8 mouse cellular contexts compared by ENCODE assay signal in genomic region chr3:93547099-93547648, GRCm38 (mm10). TPM values are rescaled to one million over a fixed set of nuclear protein-coding genes. Genes with fewer than 3 reads are reported as not detected.
DNase-seq lines count a peak whose midpoint lies in the region; ATAC-seq and TF ChIP-seq lines count a peak whose summit lies in the region.

No protein-coding gene starts in this region.

- H3K4me2 ChIP-seq in hindbrain, postnatal 0 days (ENCODE audit: low read depth, low read length): no peak overlapping the region

- TF ChIP-seq POLR2A in MEL (IDR thresholded peaks at IDR 0.05; ENCODE audit: control insufficient read depth in 1 of 2, insufficient read depth in 1 of 2, low read depth in 1 of 2, low read length in 2 of 2, poor library complexity in 1 of 2): no peak

- H3K4me3 ChIP-seq in MEL (ENCODE audit: control insufficient read depth in 1 of 2, insufficient read depth in 1 of 2, low read depth in 2 of 2, low read length in 2 of 2): peak overlapping the region; percentile 52 to 66
- no peak overlapping the region for H3K4me3 ChIP-seq in hindbrain, postnatal 0 days (ENCODE audit: low read length)

- ATAC-seq in hindbrain, postnatal 0 days: peak; percentile 74
- ATAC-seq in megakaryocyte progenitor cell, adult 5-6 weeks (replicated peaks; ENCODE audit: poor library complexity): peak; percentile 80

- H3K27ac ChIP-seq in MEL (ENCODE audit: control insufficient read depth, low read depth, low read length): no peak overlapping the region
- H3K27ac ChIP-seq in hindbrain, postnatal 0 days: no peak overlapping the region

- H3K27me3 ChIP-seq in MEL (ENCODE audit: control insufficient read depth in 1 of 2, insufficient read depth in 2 of 2, low read length in 2 of 2): peaks cover 0 to 4% of the 10 kb centered on the region in 2 experiments; a peak in 2 of 4 replicates
- H3K27me3 ChIP-seq in hindbrain, postnatal 0 days (ENCODE audit: insufficient read depth, low read length): no peaks in the 10 kb centered on the region

- H3K9ac ChIP-seq in MEL (ENCODE audit: control insufficient read depth, low read depth, low read length, poor library complexity, severe bottlenecking): peak overlapping the region; percentile 21; the same call in 1 of the 2 replicates
- H3K9ac ChIP-seq in hindbrain, postnatal 0 days (replicated peaks; ENCODE audit: low read length): no peak overlapping the region

- H3K4me1 ChIP-seq in MEL (ENCODE audit: control insufficient read depth in 1 of 2, insufficient read depth in 2 of 2, low read length in 2 of 2): peaks cover 12 to 19% of the 10 kb centered on the region in 2 experiments
- H3K4me1 ChIP-seq in hindbrain, postnatal 0 days (ENCODE audit: insufficient read depth, low read length): no peaks in the 10 kb centered on the region

- WGBS in hindbrain, postnatal 0 days: 23% methylated on average over 7 of the region's 7 CpGs

- no peaks in the 10 kb centered on the region for H3K79me2 ChIP-seq in MEL (ENCODE audit: control insufficient read depth, insufficient read depth, low read length, poor library complexity)

- no peak for TF ChIP-seq EP300 in MEL (IDR thresholded peaks at IDR 0.05; ENCODE audit: low read depth in 1 of 2, low read length in 2 of 2)

- TF ChIP-seq CTCF in MEL (IDR thresholded peaks at IDR 0.05 in 2 of 3, conservative IDR thresholded peaks at IDR 0.05 in 1 of 3; ENCODE audit: control insufficient read depth in 1 of 3, insufficient read depth in 1 of 3, low read depth in 2 of 3, low read length in 3 of 3, poor library complexity in 1 of 3, severe bottlenecking in 1 of 3): peak; percentile 95 to 99 (median 97)
- TF ChIP-seq CTCF in hindbrain, postnatal 0 days (IDR thresholded peaks at IDR 0.05; ENCODE audit: low read depth): peak; percentile 90

- peak; percentile 94 for DNase-seq in MEL (ENCODE audit: low read depth, low spot score)
- DNase-seq in cerebellum, adult 11 months: peak; percentile 13
- peak; percentile 75 for DNase-seq in forelimb bud, embryonic 11.5 days (ENCODE audit: low read depth, low spot score)
- peak; percentile 87 for DNase-seq in hindbrain, postnatal 0 days (ENCODE audit: low spot score)
- DNase-seq in left cerebral cortex, adult 18-20 months (ENCODE audit: low spot score in 2 of 2): peak; percentile 81 to 90
- DNase-seq in right cerebral cortex, postnatal 10 days (ENCODE audit: low spot score in 2 of 2): peak; percentile 62 to 82
- DNase-seq in urinary bladder, postnatal 25 days (ENCODE audit: low spot score): peak; percentile 90

- no peaks in the 10 kb centered on the region for H3K9me3 ChIP-seq in MEL (replicated peaks; ENCODE audit: insufficient read depth, low read length)
- no peaks in the 10 kb centered on the region for H3K9me3 ChIP-seq in hindbrain, postnatal 0 days (ENCODE audit: low read length)

- TF ChIP-seq RAD21 in MEL (IDR thresholded peaks at IDR 0.05; ENCODE audit: low read depth, low read length): peak; percentile 100

- H3K36me3 ChIP-seq in MEL (ENCODE audit: control insufficient read depth in 1 of 2, insufficient read depth in 2 of 2, low read length in 2 of 2): peaks cover 0 to 21% of the 10 kb centered on the region in 2 experiments; a peak in 2 of 4 replicates
- no peaks in the 10 kb centered on the region for H3K36me3 ChIP-seq in hindbrain, postnatal 0 days (ENCODE audit: insufficient read depth, low read length)

TF ChIP-seq in MEL, 35 proteins besides CTCF, POLR2A, EP300 and RAD21:
- TF ChIP-seq TAL1 (IDR thresholded peaks at IDR 0.05; ENCODE audit: low read length) (no peak), BHLHE40 (IDR thresholded peaks at IDR 0.05; ENCODE audit: borderline replicate concordance, low read depth, low read length) (0 out of 2 replicates have a peak, but pooled peaks have one; percentile 18), MYC (IDR thresholded peaks at IDR 0.05; ENCODE audit: low read depth, low read length) (no peak), USF1 (IDR thresholded peaks at IDR 0.05; ENCODE audit: low read depth, low read length) (no peak), SMC3 (IDR thresholded peaks at IDR 0.05; ENCODE audit: low read depth, low read length) (peak; percentile 100), MYB (IDR thresholded peaks at IDR 0.05; ENCODE audit: low read depth, low read length) (no peak), TBP (IDR thresholded peaks at IDR 0.05; ENCODE audit: low read depth, low read length) (no peak; the same call in 1 of the 2 replicates), ZMIZ1 (IDR thresholded peaks at IDR 0.05; ENCODE audit: low read depth, low read length) (no peak), CHD2 (IDR thresholded peaks at IDR 0.05; ENCODE audit: low read length) (no peak), ELF1 (IDR thresholded peaks at IDR 0.05; ENCODE audit: low read depth, low read length) (no peak; the same call in 1 of the 2 replicates), USF2 (IDR thresholded peaks at IDR 0.05; ENCODE audit: borderline replicate concordance in 1 of 2, insufficient read depth in 1 of 2, low read depth in 1 of 2, low read length in 2 of 2) (no peak), GABPA (IDR thresholded peaks at IDR 0.05; ENCODE audit: low read depth, low read length) (no peak), ETS1 (IDR thresholded peaks at IDR 0.05; ENCODE audit: low read depth, low read length) (no peak), HCFC1 (IDR thresholded peaks at IDR 0.05; ENCODE audit: low read depth, low read length) (0 out of 2 replicates have a peak, but pooled peaks have one; percentile 36), MAFK (IDR thresholded peaks at IDR 0.05; ENCODE audit: borderline replicate concordance, low read depth, low read length) (no peak), MAX (IDR thresholded peaks at IDR 0.05; ENCODE audit: low read length) (no peak), ZC3H11A (IDR thresholded peaks at IDR 0.05; ENCODE audit: low read depth, low read length) (peak; percentile 99), ZKSCAN1 (IDR thresholded peaks at IDR 0.05; ENCODE audit: low read depth, low read length) (no peak), TCF12 (IDR thresholded peaks at IDR 0.05; ENCODE audit: low read depth, low read length) (0 out of 2 replicates have a peak, but pooled peaks have one; percentile 15), MXI1 (IDR thresholded peaks at IDR 0.05; ENCODE audit: low read depth, low read length) (no peak), CHD1 (IDR thresholded peaks at IDR 0.05; ENCODE audit: low read depth, low read length) (no peak), E2F4 (IDR thresholded peaks at IDR 0.05; ENCODE audit: borderline replicate concordance, low read depth, low read length) (no peak), POLR2AphosphoS5 (IDR thresholded peaks at IDR 0.05; ENCODE audit: borderline replicate concordance, low read depth, low read length) (no peak), MEF2A (IDR thresholded peaks at IDR 0.05; ENCODE audit: extremely low read depth, insufficient replicate concordance, low read depth, low read length, poor library complexity, severe bottlenecking) (no peak), POLR2AphosphoS2 (IDR thresholded peaks at IDR 0.05; ENCODE audit: low read length) (no peak), GATA1 (IDR thresholded peaks at IDR 0.05; ENCODE audit: low read depth, low read length) (no peak), JUND (IDR thresholded peaks at IDR 0.05; ENCODE audit: low read depth, low read length) (0 out of 2 replicates have a peak, but pooled peaks have one; percentile 50), SIN3A (IDR thresholded peaks at IDR 0.05; ENCODE audit: low read length) (peak; percentile 20; the same call in 1 of the 2 replicates), NELFE (IDR thresholded peaks at IDR 0.05; ENCODE audit: low read depth, low read length) (no peak), NRF1 (IDR thresholded peaks at IDR 0.05; ENCODE audit: insufficient read depth, low read depth, low read length, poor library complexity, severe bottlenecking) (no peak), RCOR1 (IDR thresholded peaks at IDR 0.05; ENCODE audit: low read depth, low read length) (no peak; the same call in 1 of the 2 replicates), MAZ (IDR thresholded peaks at IDR 0.05; ENCODE audit: low read depth, low read length) (0 out of 2 replicates have a peak, but pooled peaks have one; percentile 22), ZNF384 (IDR thresholded peaks at IDR 0.05; ENCODE audit: low read depth, low read length) (no peak), UBTF (IDR thresholded peaks at IDR 0.05; ENCODE audit: borderline replicate concordance, insufficient read depth, low read depth, low read length) (no peak), KAT2A (conservative IDR thresholded peaks at IDR 0.05; ENCODE audit: low read depth, low read length) (no peak)

RNA-seq across cellular contexts. Expression of gene S100a10, which starts 7.7 kb away (rescaled TPM):
- total RNA-seq in MEL (2012; rRNA removed): 81.1 and 108 TPM in 2 replicates
- 10 to 100 TPM in 1 of 2 experiments, not detected in 1; 92.5 TPM for polyA plus RNA-seq in MEL (2012; ENCODE audit: insufficient read depth in 1 of 2, insufficient read length in 2 of 2, low read depth in 1 of 2, low replicate concordance in 2 of 2, missing spikeins in 1 of 2)
- 91.5 and 109 TPM in 2 replicates for total RNA-seq in hindbrain, postnatal 0 days (2014; rRNA removed)
- polyA plus RNA-seq in hindbrain, postnatal 0 days (2015; fragmentation: Nextera tagmentation; extraction: Ambion mirVana): 198 and 206 TPM in 2 replicates
- total RNA-seq in left cerebral cortex, adult 18-20 months (2021): 10 to 100 TPM; 47.3 to 49.9 TPM
- 146 and 155 TPM in 2 replicates for total RNA-seq in megakaryocyte progenitor cell, adult 5-6 weeks (2015)
- 217 and 260 TPM in 2 replicates for total RNA-seq in megakaryocyte progenitor cell, adult 5-6 weeks (2017)

RNA-seq across cellular contexts. Expression of gene S100a11, which starts 26.9 kb away (rescaled TPM):
- total RNA-seq in MEL (2012; rRNA removed): not detected in 2 replicates
- under 1 TPM in 1 of 2 experiments, not detected in 1; 0.32 TPM for polyA plus RNA-seq in MEL (2012; ENCODE audit: insufficient read depth in 1 of 2, insufficient read length in 2 of 2, low read depth in 1 of 2, low replicate concordance in 2 of 2, missing spikeins in 1 of 2)
- 9.7 and 16.4 TPM in 2 replicates for total RNA-seq in hindbrain, postnatal 0 days (2014; rRNA removed)
- polyA plus RNA-seq in hindbrain, postnatal 0 days (2015; fragmentation: Nextera tagmentation; extraction: Ambion mirVana): 234 and 235 TPM in 2 replicates
- total RNA-seq in left cerebral cortex, adult 18-20 months (2021): 10 to 100 TPM in 1 of 2 experiments, 1 to 10 TPM in 1; 7.2 to 14.6 TPM
- total RNA-seq in megakaryocyte progenitor cell, adult 5-6 weeks (2015): 1,747 and 1,792 TPM in 2 replicates
- total RNA-seq in megakaryocyte progenitor cell, adult 5-6 weeks (2017): 99.3 and 111 TPM in 2 replicates

Comparison
In these comparisons a context has a peak if more than half of its experiments do, and no peak if none do; other contexts are left out.
1. DNase-seq: peak in every context shown above with its lines; median percentile 94 in MEL; 90 in urinary bladder, postnatal 25 days; 87 in hindbrain, postnatal 0 days; 86 in left cerebral cortex, adult 18-20 months; 75 in forelimb bud, embryonic 11.5 days; 72 in right cerebral cortex, postnatal 10 days; 13 in cerebellum, adult 11 months.